Mouse (Mus musculus) limb, embryonic 12.5 days (tissue): ENCODE data around the gene Erbb2. TPM values are rescaled to one million over a fixed set of nuclear protein-coding genes. Genes with fewer than 3 reads are reported as not detected.

Experiments
- ATAC-seq: fragments of 200-750 bp; cut with Nextera tagmentation; 2 replicates; pipeline ENCODE4 v1.8.0; 2017; ENCODE audit warnings: low read depth, moderate TSS enrichment; ENCODE audit not compliant: insufficient number of reproducible peaks, insufficient read depth, low FRiP score, low TSS enrichment
- H3K27ac ChIP-seq: fragments of 300-500 bp; sonication (generic); 2 replicates; pipeline ENCODE4 v1.5.1; 2016; ENCODE audit warnings: mild to moderate bottlenecking, moderate library complexity
- H3K27me3 ChIP-seq: fragments of 300-500 bp; sonication (generic); 2 replicates; pipeline ENCODE4 v1.6.1; 2016; ENCODE audit warnings: mild to moderate bottlenecking, moderate library complexity
- H3K36me3 ChIP-seq: fragments of 300-500 bp; sonication (generic); 2 replicates; pipeline ENCODE4 v1.6.1; 2016; ENCODE audit warnings: mild to moderate bottlenecking, moderate library complexity
- H3K4me1 ChIP-seq: fragments of 300-500 bp; sonication (generic); replicated peaks from 2 replicates; pipeline ENCODE4 v1.6.1; 2016
- H3K4me2 ChIP-seq: fragments of 300-500 bp; sonication (generic); 2 replicates; pipeline ENCODE4 v1.6.1; 2016; ENCODE audit warnings: mild to moderate bottlenecking, moderate library complexity
- H3K4me3 ChIP-seq: fragments of 300-500 bp; sonication (generic); replicated peaks from 2 replicates; pipeline ENCODE4 v1.5.1; 2016; ENCODE audit warnings: mild to moderate bottlenecking
- H3K9ac ChIP-seq: fragments of 300-500 bp; sonication (generic); replicated peaks from 2 replicates; pipeline ENCODE4 v1.6.1; 2016; ENCODE audit warnings: mild to moderate bottlenecking, moderate library complexity
- H3K9me3 ChIP-seq: fragments of 300-500 bp; sonication (generic); 2 replicates; pipeline ENCODE4 v1.6.1; 2016; ENCODE audit warnings: mild to moderate bottlenecking, moderate library complexity
- WGBS: fragments of 180-500 bp; shearing (Covaris S2); methylation state at CpG from one replicate; pipeline ENCODE4 v1.1.7; 2016; 5-methylcytosine and 5-hydroxymethylcytosine counted together
- polyA plus RNA-seq: library from polyadenylated mRNA; unstranded; fragments of >200 nt; fragmentation: Nextera tagmentation; extraction: Ambion mirVana; gene quantifications from 2 replicates; pipeline ENCODE4 v1.2.1, GENCODE M21; 2016

Erbb2 gene
- polyA plus RNA-seq, 1 experiment from 2014 or later = 40.8 TPM

DNA sequence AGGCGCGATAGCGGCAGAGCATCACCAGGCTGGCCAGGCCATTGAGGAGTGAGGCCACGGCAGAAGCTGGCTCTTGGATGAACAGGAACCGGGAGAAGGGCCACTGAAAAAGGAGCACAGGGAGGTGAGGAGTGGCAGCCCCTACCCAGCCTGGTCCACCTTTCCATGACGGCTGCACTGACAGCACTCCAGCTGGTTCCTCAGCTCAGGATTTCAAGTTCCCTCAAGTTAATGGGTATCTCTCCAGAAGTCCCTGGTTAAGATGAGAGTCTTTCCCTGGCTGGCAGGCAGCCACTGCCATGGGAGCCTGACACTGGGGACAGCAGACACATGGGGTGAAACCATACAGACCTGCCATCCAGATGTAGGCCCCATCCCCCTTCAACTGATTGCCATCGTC is 14.3 kb upstream of the Erbb2 start:
- no peak for ATAC-seq
- H3K27ac ChIP-seq = no peak overlapping the region
- no peaks in the 10 kb centered on the region for H3K9me3 ChIP-seq
- H3K4me3 ChIP-seq = no peak overlapping the region
- H3K9ac ChIP-seq = no peak overlapping the region
- no peak overlapping the region for H3K4me2 ChIP-seq
- peaks cover 5% of the 10 kb centered on the region; the same call in 1 of the 2 replicates for H3K36me3 ChIP-seq
- peaks cover 15% of the 10 kb centered on the region for H3K4me1 ChIP-seq
- H3K27me3 ChIP-seq = peaks cover 10% of the 10 kb centered on the region
- 84% methylated on average over 7 of the region's 7 CpGs for WGBS

DNA sequence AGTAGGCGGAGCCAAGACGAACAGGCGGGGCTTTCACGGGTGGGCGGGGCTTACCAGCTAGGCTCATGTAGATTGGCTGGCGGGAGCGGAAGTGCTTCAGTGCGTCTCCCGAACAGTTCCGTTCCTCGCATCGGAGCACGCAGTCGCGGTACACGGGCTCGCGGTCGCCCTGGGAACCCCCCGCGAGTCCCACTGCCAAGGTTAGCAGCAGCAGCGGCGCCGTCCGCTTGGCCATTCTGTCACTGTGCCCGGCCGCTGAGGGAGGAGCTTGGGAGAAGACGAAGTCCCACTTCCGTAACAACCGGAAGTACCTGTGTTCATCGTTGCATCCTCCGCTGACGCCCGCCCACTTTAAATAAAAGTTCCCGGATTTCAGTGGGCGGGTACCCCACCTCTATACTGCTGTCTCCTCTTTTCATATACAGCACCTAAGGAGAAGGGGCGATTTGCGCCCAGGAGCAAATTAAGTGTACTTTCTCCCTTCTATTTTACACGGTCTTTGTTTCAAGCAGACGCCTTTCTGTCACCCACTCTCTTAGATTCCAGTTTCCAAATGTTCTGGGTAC is 12.0 kb upstream of the Erbb2 start, which contains the start of gene Pgap3:
Gene Pgap3 (minus strand): TSS at position 330 of the 566 bp plus-strand sequence.
- WGBS = under 1% methylated on average over 40 of the region's 40 CpGs
- peak within 1 kb of the TSS; percentile 68 for H3K4me3 ChIP-seq
- peak within 1 kb of the TSS; percentile 96 for H3K27ac ChIP-seq
- peak within 1 kb of the TSS; percentile 71 for H3K9ac ChIP-seq
- H3K4me2 ChIP-seq = peak within 1 kb of the TSS; percentile 65
- ATAC-seq = peak; percentile 88
- H3K36me3 ChIP-seq = peaks cover 5% of the 10 kb centered on the region; the same call in 1 of the 2 replicates
- H3K27me3 ChIP-seq = peaks cover 6% of the 10 kb centered on the region; the same call in 1 of the 2 replicates
- H3K4me1 ChIP-seq = peaks cover 4% of the 10 kb centered on the region
- no peaks in the 10 kb centered on the region for H3K9me3 ChIP-seq

DNA sequence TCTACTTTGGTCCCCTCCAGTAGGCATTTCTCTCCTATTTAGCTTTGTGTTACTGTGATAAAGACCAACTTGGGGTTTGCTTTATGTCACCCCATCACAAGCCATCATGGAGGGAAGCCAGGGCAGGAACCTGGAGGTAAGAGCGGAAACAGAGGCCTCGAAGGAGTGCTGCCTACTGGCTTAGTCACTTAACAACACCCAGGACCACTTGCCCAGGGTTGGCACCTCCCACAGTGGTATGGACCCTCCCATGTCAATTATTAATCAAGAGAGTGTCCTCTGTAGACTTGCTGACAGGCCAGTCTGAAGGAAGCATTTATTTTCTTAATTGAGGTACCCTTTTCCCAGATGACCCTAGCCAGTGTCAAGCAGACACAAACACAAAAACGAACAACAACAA is 11.5 kb upstream of the Erbb2 start:
- 58% methylated on average over 3 of the region's 3 CpGs for WGBS
- H3K4me2 ChIP-seq = peak overlapping the region; percentile 65
- H3K27ac ChIP-seq = peak overlapping the region; percentile 96
- peaks cover 4% of the 10 kb centered on the region for H3K4me1 ChIP-seq
- H3K4me3 ChIP-seq = peak overlapping the region; percentile 68
- H3K9ac ChIP-seq = peak overlapping the region; percentile 71
- H3K9me3 ChIP-seq = no peaks in the 10 kb centered on the region
- peaks cover 5% of the 10 kb centered on the region; the same call in 1 of the 2 replicates for H3K36me3 ChIP-seq
- peaks cover 6% of the 10 kb centered on the region; the same call in 1 of the 2 replicates for H3K27me3 ChIP-seq
- ATAC-seq = no peak

DNA sequence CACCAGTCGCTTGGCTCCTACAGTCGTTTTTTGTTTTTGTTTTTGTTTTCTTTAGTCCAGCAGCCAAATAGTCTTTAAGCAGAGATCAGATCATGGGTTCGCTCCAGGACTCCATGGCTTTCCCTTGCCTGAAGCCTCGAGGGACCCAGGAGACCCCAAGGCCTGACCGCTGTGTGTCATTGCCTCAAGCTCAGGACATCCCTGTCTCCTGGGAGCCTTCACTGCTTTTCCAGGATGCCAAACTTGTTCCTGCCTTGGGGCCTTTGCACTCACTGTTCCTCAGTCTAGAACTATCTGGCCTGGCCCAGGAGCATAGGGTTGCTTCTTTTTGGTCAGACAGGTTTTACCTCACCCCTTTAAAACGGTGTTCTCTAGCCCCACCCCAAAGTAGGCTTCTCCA is 5.6 kb upstream of the Erbb2 start:
- 69% methylated on average over 6 of the region's 6 CpGs for WGBS
- Histone ChIP-seq H3K27me3 (peaks cover 19% of the 10 kb centered on the region), H3K27ac (no peak overlapping the region), H3K9ac (no peak overlapping the region), H3K4me3 (no peak overlapping the region), H3K4me1 (peaks cover 12% of the 10 kb centered on the region), H3K4me2 (no peak overlapping the region), H3K9me3 (no peaks in the 10 kb centered on the region), H3K36me3 (no peaks in the 10 kb centered on the region)
- no peak for ATAC-seq

DNA sequence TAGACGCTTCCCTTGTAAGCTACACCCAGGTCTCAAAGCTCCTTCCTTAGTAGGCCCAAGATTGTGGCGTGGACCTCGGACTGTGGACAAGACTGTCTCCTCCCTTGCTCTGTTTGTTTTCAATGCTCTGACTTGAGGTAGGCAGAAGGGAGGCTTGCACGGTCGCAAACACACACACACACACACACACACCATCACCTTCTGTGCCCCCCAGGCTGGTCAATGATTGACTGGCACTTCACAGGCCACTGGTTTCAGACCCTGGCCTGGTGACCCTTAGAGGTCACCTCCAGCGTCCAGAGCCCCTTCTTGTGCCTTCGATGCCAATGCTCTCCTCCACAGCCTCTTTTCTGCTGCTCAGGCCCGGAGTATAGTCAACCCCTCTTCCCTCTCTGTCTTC is 3.4 kb upstream of the Erbb2 start:
- ATAC-seq = no peak
- Histone ChIP-seq H3K9ac (peak overlapping the region; percentile 38), H3K36me3 (no peaks in the 10 kb centered on the region), H3K27ac (0 out of 2 replicates have a peak overlapping the region, but pooled peaks have one; percentile 18), H3K4me1 (peaks cover 20% of the 10 kb centered on the region), H3K4me3 (0 out of 2 replicates have a peak overlapping the region, but pooled peaks have one; percentile 3), H3K9me3 (no peaks in the 10 kb centered on the region), H3K27me3 (peaks cover 14% of the 10 kb centered on the region), H3K4me2 (peak overlapping the region; percentile 45)
- WGBS = 60% methylated on average over 8 of the region's 8 CpGs

DNA sequence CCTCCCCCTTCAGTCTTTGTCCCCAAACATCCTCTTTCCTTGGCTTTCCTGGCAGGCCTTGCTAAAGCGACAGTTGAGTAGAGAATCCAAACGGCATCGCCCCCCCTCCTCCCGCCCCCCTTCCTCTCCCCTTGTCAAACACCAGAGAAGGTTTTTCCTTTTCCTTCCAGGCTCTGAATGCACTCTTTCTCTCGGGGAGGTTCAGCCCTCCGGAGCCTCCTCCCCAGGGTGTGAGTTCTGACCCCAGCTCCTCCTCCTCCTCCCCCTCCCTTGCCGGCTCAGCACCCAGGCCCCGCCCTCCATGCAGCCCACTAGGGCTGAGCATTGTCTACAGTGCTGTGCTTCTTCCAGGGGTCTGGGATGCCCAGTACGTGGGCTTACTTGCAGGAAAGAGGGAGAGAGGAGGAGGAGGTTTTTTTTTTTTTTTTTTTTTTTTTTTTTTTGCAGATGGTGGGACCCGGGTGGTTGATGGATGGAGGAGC is 2.9 kb upstream of the Erbb2 start:
- 0 out of 2 replicates have a peak overlapping the region, but pooled peaks have one; percentile 3 for H3K4me3 ChIP-seq
- peak; percentile 48; the same call in 1 of the 2 replicates for ATAC-seq
- WGBS = 3% methylated on average over 9 of the region's 10 CpGs

DNA sequence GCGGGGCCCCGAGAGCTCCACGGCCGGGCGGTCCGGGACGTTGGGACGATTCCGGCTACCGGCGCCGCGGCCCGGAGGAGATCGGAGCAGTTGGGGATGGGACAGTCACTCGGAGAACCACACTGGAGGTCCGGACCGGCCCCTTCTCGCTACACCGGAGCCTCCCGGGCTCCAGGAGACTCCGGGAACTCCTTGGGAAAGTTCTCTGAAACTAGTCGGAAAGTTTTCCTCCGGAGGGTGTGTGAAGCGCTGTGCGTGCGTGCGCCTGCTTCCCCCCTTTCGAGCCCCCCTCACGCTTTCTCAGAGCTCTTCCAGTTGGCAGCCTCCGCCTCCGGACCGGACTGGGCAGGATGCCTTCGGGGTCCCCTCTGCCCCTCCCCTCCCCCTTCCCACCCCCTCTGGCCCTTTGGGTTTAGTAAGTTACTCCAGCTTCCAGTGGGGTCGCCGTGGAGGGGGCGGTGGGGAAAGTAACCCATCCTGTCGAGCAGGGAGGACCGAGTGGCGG is 579 bp downstream of the Erbb2 start:
- Histone ChIP-seq H3K9ac (peak overlapping the region; percentile 96), H3K4me3 (peak overlapping the region; percentile 95), H3K27ac (peak overlapping the region; percentile 97), H3K4me1 (peaks cover 45% of the 10 kb centered on the region), H3K36me3 (no peaks in the 10 kb centered on the region; the same call in 1 of the 2 replicates), H3K9me3 (no peaks in the 10 kb centered on the region), H3K27me3 (peaks cover 16% of the 10 kb centered on the region), H3K4me2 (peak overlapping the region; percentile 73)
- WGBS = under 1% methylated on average over 40 of the region's 40 CpGs
- ATAC-seq = peak; percentile 32; the same call in 1 of the 2 replicates

More for the DNA sequence above, 2.9 kb upstream of the Erbb2 start:
- Histone ChIP-seq H3K27me3 (peaks cover 13% of the 10 kb centered on the region), H3K27ac (0 out of 2 replicates have a peak overlapping the region, but pooled peaks have one; percentile 18), H3K4me2 (peak overlapping the region; percentile 45), H3K9ac (peak overlapping the region; percentile 38; the same call in 1 of the 2 replicates), H3K36me3 (no peaks in the 10 kb centered on the region), H3K4me1 (peaks cover 25% of the 10 kb centered on the region), H3K9me3 (no peaks in the 10 kb centered on the region)

DNA sequence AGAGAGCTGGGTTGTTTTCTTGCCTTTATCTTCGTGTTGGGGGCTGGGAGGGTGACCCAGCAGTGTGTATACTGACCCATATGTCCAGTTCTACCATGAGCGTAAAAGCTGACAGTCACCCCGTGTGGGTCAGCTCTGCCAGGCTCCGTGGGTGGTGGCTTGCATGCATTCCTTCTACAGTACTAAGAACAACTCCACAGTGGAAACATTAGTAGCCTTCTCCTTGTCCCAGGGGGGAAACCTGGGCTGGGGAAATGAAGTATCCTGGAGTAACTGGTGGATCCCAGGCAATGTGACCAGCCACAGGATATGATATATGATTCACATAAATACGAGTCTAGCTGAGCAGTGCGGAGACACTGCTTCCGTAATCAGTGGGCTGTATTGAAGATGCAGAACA is 1.5 kb downstream of the Erbb2 start:
- Histone ChIP-seq H3K4me3 (peak overlapping the region; percentile 95), H3K4me2 (peak overlapping the region; percentile 73), H3K9me3 (no peaks in the 10 kb centered on the region), H3K9ac (peak overlapping the region; percentile 96), H3K4me1 (peaks cover 45% of the 10 kb centered on the region), H3K36me3 (peaks cover 7% of the 10 kb centered on the region; the same call in 1 of the 2 replicates), H3K27me3 (peaks cover 16% of the 10 kb centered on the region), H3K27ac (peak overlapping the region; percentile 97)
- no peak for ATAC-seq
- 18% methylated on average over 7 of the region's 7 CpGs for WGBS

DNA sequence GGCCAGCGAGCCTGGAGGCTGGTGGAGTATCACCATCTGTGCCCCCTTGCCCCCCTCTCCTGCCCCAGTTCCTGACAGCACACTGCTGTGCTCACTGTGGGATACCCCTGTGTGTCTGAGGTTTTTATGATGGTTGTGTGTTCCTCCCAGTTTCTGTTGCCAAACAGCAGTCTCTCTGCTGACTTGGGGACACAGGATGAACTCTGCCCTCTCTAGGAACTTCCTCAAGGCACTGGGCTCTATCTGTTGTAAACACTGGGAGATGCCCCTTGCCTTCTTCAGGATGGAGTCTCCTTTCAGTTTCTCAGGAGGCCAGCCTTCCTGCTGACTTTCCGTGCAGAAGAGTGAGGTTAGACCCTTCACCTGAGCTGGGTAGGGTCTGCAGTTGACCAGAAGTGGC is 1.9 kb downstream of the Erbb2 start:
- Histone ChIP-seq H3K4me2 (peak overlapping the region; percentile 73), H3K9ac (no peak overlapping the region), H3K9me3 (no peaks in the 10 kb centered on the region), H3K4me3 (peak overlapping the region; percentile 95), H3K27me3 (peaks cover 16% of the 10 kb centered on the region), H3K4me1 (peaks cover 41% of the 10 kb centered on the region), H3K36me3 (peaks cover 11% of the 10 kb centered on the region), H3K27ac (no peak overlapping the region)
- ATAC-seq = no peak
- WGBS = 19% methylated on average over 2 of the region's 2 CpGs

DNA sequence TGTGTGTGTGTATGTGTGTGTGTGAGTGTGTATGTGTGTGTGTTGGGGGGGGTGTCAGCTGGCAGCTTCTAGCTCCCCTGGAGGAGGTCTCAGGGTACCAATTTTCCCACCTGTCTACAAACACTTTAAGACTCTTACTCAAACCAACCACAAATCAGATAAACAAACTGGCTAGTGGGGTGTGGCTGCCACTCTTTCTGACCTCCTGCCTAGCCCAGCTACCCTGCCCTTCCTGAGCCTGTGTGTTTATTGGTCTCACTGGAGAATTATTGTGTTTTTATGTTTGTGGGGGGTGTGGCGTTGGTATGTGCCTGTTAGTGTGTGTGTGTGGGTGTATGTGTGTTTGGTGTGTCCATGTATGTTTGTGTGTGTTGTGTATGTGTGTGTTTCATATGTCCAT is 4.8 kb downstream of the Erbb2 start:
- Histone ChIP-seq H3K9ac (no peak overlapping the region), H3K4me2 (no peak overlapping the region), H3K27me3 (0 out of 2 replicates have a peak, but pooled peaks cover 2% of the 10 kb centered on the region), H3K4me3 (no peak overlapping the region), H3K9me3 (no peaks in the 10 kb centered on the region), H3K4me1 (peaks cover 30% of the 10 kb centered on the region), H3K36me3 (peaks cover 38% of the 10 kb centered on the region), H3K27ac (no peak overlapping the region)
- 66% methylated on average over 1 of the region's 1 CpGs for WGBS
- no peak for ATAC-seq

DNA sequence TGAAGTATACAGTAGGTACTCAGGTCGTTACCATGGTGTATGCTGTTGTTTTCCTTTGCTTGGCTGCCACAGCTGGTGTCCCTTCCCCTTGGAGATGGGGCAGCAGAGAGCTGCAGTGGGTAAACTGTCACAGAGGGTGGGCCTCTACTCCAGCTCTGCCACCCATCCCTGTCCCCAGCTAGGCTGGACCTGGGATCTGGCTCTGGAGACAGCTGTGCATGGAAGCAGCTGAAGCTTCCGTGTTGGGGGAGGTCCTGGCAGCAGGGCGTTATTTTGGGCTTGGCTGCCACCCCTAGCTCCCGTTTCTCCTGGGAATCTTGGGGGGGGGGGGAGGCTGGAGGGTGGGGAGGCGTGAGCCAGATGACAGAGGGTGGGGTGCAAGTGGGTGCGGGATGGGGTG is 6.0 kb downstream of the Erbb2 start:
- 59% methylated on average over 5 of the region's 6 CpGs for WGBS
- H3K9me3 ChIP-seq = no peaks in the 10 kb centered on the region
- 0 out of 2 replicates have a peak, but pooled peaks cover 2% of the 10 kb centered on the region for H3K27me3 ChIP-seq
- ATAC-seq = no peak
- no peak overlapping the region for H3K4me3 ChIP-seq
- no peak overlapping the region for H3K9ac ChIP-seq
- no peak overlapping the region for H3K27ac ChIP-seq
- peaks cover 30% of the 10 kb centered on the region for H3K4me1 ChIP-seq
- no peak overlapping the region for H3K4me2 ChIP-seq
- H3K36me3 ChIP-seq = peaks cover 50% of the 10 kb centered on the region
